Mouse (Mus musculus) heart, postnatal 36 days (tissue): Measurements from ENCODE around the gene Trim44. TPM values are rescaled to one million over a fixed set of nuclear protein-coding genes. Genes with fewer than 3 reads are reported as not detected.

ENCODE experiments used
- total RNA-seq, 2 experiments: library from RNA; stranded (reverse); gene quantifications; 2 replicates each; pipeline ENCODE4 v1.2.3; 2021

The Trim44 gene
- total RNA-seq, 2 experiments from 2014 or later = 26.4 to 30.0 TPM

Other genes with a start within 250 kb of the Trim44 start
- gene Ldlrad3, start 221.4 kb downstream of the Trim44 start, total RNA-seq = 1 to 10 TPM; 3.8 to 4.4 TPM
- under 1 TPM; 0.51 to 0.53 TPM for gene Fjx1, start 44.7 kb upstream of the Trim44 start, total RNA-seq
- gene Pamr1, start 142.2 kb upstream of the Trim44 start, total RNA-seq = 1 to 10 TPM; 1.6 to 2.3 TPM